Mouse (Mus musculus): Measurements from ENCODE around the gene Tsc22d1. TPM values are rescaled to one million over a fixed set of nuclear protein-coding genes. Genes with fewer than 3 reads are reported as not detected.

Gene Tsc22d1
- total and polyA plus RNA-seq, 2 experiments from 2014 or later: 574 to 603 TPM

DNA sequence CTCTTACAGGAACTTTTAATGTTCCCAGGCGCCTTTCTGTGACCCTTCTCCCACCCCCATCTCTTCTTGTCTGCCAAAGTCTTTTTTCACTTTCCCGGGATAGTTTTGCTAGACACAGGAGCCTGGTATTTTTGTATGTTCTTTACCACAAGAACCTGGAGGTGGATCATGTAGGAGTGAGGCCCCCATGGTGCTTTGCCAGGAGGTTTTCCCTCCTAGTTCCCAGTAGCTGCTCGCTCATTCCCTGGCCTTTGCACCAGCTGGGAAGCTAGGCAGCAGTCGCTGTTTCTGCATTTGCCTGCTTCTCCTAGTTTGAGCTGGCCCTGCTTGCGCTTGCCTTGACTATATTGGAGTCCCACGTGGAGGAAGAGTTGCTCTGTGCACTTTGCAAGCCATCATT, 36.2 kb downstream of the Tsc22d1 start:
- TF ChIP-seq CTCF (IDR thresholded peaks at IDR 0.05): no peak
- Histone ChIP-seq H3K9ac (replicated peaks; ENCODE audit: low read length, poor library complexity, severe bottlenecking) (no peak overlapping the region), H3K27me3 (ENCODE audit: insufficient read depth, low read length) (no peaks in the 10 kb centered on the region), H3K4me2 (ENCODE audit: low read depth, low read length, poor library complexity, severe bottlenecking) (no peak overlapping the region), H3K9me3 (ENCODE audit: low read length) (no peaks in the 10 kb centered on the region), H3K4me3 (ENCODE audit: low read depth, low read length) (no peak overlapping the region), H3K4me1 (ENCODE audit: insufficient read depth, low read length) (no peaks in the 10 kb centered on the region), H3K27ac (ENCODE audit: low read depth, low read length) (no peak overlapping the region), H3K36me3 (ENCODE audit: insufficient read depth, low read length) (0 out of 2 replicates have a peak, but pooled peaks cover 3% of the 10 kb centered on the region)
- whole genome bisulfite sequencing: 83% methylated on average over 6 of the region's 6 CpGs
- no peak for DNase-seq (ENCODE audit: low spot score)
- no peak for ATAC-seq (ENCODE audit: low FRiP score)

DNA sequence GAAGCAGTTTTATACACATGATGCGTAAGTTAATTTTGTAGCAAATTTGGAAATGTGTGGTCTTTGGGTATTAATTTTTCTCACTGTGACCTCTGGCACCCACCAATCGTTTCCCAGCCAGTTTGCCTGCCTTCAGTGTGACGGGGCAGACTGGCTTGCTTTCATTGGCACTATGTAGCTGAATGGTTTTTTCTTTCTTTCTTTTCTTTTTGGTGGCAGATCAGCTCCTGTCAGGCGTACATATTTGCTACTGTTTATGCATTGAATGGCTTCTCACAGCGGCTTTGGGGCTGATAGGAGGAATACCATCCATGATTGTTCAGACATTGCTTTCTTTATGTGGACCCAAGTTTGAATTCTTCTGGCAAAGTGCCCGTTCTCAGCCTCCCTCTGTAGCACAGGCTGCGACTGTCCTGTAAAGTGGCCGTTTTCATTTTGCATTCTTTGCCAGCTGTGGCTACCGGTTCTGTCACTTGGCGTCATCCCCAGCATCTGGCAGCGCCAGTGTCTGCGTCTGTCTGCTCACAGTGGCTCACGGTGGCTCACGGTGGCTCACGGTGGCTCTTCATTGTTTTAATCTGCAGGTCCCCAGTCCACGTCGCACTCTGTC, 38.1 kb downstream of the Tsc22d1 start:
- WGBS: 64% methylated on average over 17 of the region's 17 CpGs
- Histone ChIP-seq H3K9me3 (ENCODE audit: low read length) (no peaks in the 10 kb centered on the region), H3K4me3 (ENCODE audit: low read depth, low read length) (no peak overlapping the region), H3K27ac (ENCODE audit: low read depth, low read length) (no peak overlapping the region), H3K4me2 (ENCODE audit: low read depth, low read length, poor library complexity, severe bottlenecking) (no peak overlapping the region), H3K27me3 (ENCODE audit: insufficient read depth, low read length) (no peaks in the 10 kb centered on the region), H3K4me1 (ENCODE audit: insufficient read depth, low read length) (no peaks in the 10 kb centered on the region), H3K36me3 (ENCODE audit: insufficient read depth, low read length) (0 out of 2 replicates have a peak, but pooled peaks cover 3% of the 10 kb centered on the region), H3K9ac (replicated peaks; ENCODE audit: low read length, poor library complexity, severe bottlenecking) (no peak overlapping the region)
- DNase-seq (ENCODE audit: low spot score) (peak; percentile 70), ATAC-seq (ENCODE audit: low FRiP score) (no peak)
- no peak for TF ChIP-seq CTCF (IDR thresholded peaks at IDR 0.05)

- no peak overlapping the region for H3K4me2 ChIP-seq (ENCODE audit: low read depth, low read length, poor library complexity, severe bottlenecking)
- 0 out of 2 replicates have a peak, but pooled peaks cover 3% of the 10 kb centered on the region for H3K36me3 ChIP-seq (ENCODE audit: insufficient read depth, low read length)
- H3K4me1 ChIP-seq (ENCODE audit: insufficient read depth, low read length): no peaks in the 10 kb centered on the region
- no peak overlapping the region for H3K9ac ChIP-seq (replicated peaks; ENCODE audit: low read length, poor library complexity, severe bottlenecking)
- H3K27ac ChIP-seq (ENCODE audit: low read depth, low read length): no peak overlapping the region
- DNase-seq (ENCODE audit: low spot score) (peak; percentile 59), ATAC-seq (ENCODE audit: low FRiP score) (0 out of 2 replicates have a peak, but pooled peaks have one; percentile 54)
- no peaks in the 10 kb centered on the region for H3K27me3 ChIP-seq (ENCODE audit: insufficient read depth, low read length)
- no peak for TF ChIP-seq CTCF (IDR thresholded peaks at IDR 0.05)
- H3K4me3 ChIP-seq (ENCODE audit: low read depth, low read length): no peak overlapping the region
- no peaks in the 10 kb centered on the region for H3K9me3 ChIP-seq (ENCODE audit: low read length)
- 57% methylated on average over 4 of the region's 5 CpGs for WGBS
Measured at GRCm38 (mm10) chr14:76454673-76455072, 39.9 kb downstream of the Tsc22d1 start.

- Histone ChIP-seq H3K9me3 (ENCODE audit: low read length) (no peaks in the 10 kb centered on the region), H3K4me2 (ENCODE audit: low read depth, low read length, poor library complexity, severe bottlenecking) (no peak overlapping the region), H3K27ac (ENCODE audit: low read depth, low read length) (no peak overlapping the region), H3K27me3 (ENCODE audit: insufficient read depth, low read length) (no peaks in the 10 kb centered on the region), H3K4me1 (ENCODE audit: insufficient read depth, low read length) (no peaks in the 10 kb centered on the region), H3K4me3 (ENCODE audit: low read depth, low read length) (no peak overlapping the region), H3K9ac (replicated peaks; ENCODE audit: low read length, poor library complexity, severe bottlenecking) (no peak overlapping the region), H3K36me3 (ENCODE audit: insufficient read depth, low read length) (0 out of 2 replicates have a peak, but pooled peaks cover 3% of the 10 kb centered on the region)
- TF ChIP-seq CTCF (IDR thresholded peaks at IDR 0.05): no peak
- 75% methylated on average over 7 of the region's 7 CpGs for WGBS
- DNase-seq (ENCODE audit: low spot score): no peak
- no peak for ATAC-seq (ENCODE audit: low FRiP score)
Measured at GRCm38 (mm10) chr14:76455159-76455558, 40.4 kb downstream of the Tsc22d1 start.

DNA sequence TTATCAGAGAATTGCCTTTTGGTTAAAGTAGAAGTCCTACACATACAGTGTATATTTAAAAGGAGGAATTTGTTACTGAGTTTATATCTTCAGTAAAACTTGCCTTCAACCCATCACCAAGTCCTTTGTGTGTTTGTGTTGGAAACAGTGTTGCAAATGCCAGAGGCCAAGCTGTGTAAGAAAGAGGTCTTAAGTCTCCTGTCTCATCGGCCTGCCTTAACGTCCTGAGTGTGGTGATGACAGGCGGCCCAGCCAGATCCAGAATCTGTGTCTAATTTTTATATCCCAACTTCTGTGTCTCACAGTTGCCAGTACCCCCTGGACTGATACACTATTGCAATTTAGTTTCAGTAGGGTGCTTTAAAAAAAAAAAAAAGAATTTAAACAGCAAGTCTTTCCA, 42.9 kb downstream of the Tsc22d1 start:
- Histone ChIP-seq H3K9ac (replicated peaks; ENCODE audit: low read length, poor library complexity, severe bottlenecking) (no peak overlapping the region), H3K27ac (ENCODE audit: low read depth, low read length) (no peak overlapping the region), H3K4me3 (ENCODE audit: low read depth, low read length) (no peak overlapping the region), H3K4me2 (ENCODE audit: low read depth, low read length, poor library complexity, severe bottlenecking) (no peak overlapping the region), H3K4me1 (ENCODE audit: insufficient read depth, low read length) (no peaks in the 10 kb centered on the region), H3K36me3 (ENCODE audit: insufficient read depth, low read length) (no peaks in the 10 kb centered on the region), H3K9me3 (ENCODE audit: low read length) (no peaks in the 10 kb centered on the region), H3K27me3 (ENCODE audit: insufficient read depth, low read length) (no peaks in the 10 kb centered on the region)
- no peak for DNase-seq (ENCODE audit: low spot score)
- ATAC-seq (ENCODE audit: low FRiP score): no peak
- TF ChIP-seq CTCF (IDR thresholded peaks at IDR 0.05): no peak
- 80% methylated on average over 3 of the region's 3 CpGs for WGBS

GRCm38 (mm10) chr14:76460181-76460580, 45.4 kb downstream of the Tsc22d1 start:
- no peaks in the 10 kb centered on the region for H3K36me3 ChIP-seq (ENCODE audit: insufficient read depth, low read length)
- no peak overlapping the region for H3K4me2 ChIP-seq (ENCODE audit: low read depth, low read length, poor library complexity, severe bottlenecking)
- no peak overlapping the region for H3K4me3 ChIP-seq (ENCODE audit: low read depth, low read length)
- no peaks in the 10 kb centered on the region for H3K27me3 ChIP-seq (ENCODE audit: insufficient read depth, low read length)
- H3K9me3 ChIP-seq (ENCODE audit: low read length): no peaks in the 10 kb centered on the region
- TF ChIP-seq CTCF (IDR thresholded peaks at IDR 0.05): no peak
- H3K27ac ChIP-seq (ENCODE audit: low read depth, low read length): no peak overlapping the region
- ATAC-seq (ENCODE audit: low FRiP score): no peak
- peaks cover 3% of the 10 kb centered on the region; the same call in 1 of the 2 replicates for H3K4me1 ChIP-seq (ENCODE audit: insufficient read depth, low read length)
- 85% methylated on average over 7 of the region's 7 CpGs for WGBS
- no peak overlapping the region for H3K9ac ChIP-seq (replicated peaks; ENCODE audit: low read length, poor library complexity, severe bottlenecking)
- DNase-seq (ENCODE audit: low spot score): no peak

Measured in midbrain, postnatal 0 days (tissue).